Mouse (Mus musculus) T-cell, adult 2 months (primary cell): ENCODE data around the gene P3h4.
"Not testable (repeated sequence)": the region's sequence is repeated elsewhere in the genome, so short reads cannot be mapped to it uniquely, and the experiment has no call there.

Experiments
- DNase-seq: peaks from one replicate; pipeline ENCODE4 v3.0.0; 2022; ENCODE audit warnings: low spot score

The P3h4 gene

DNA sequence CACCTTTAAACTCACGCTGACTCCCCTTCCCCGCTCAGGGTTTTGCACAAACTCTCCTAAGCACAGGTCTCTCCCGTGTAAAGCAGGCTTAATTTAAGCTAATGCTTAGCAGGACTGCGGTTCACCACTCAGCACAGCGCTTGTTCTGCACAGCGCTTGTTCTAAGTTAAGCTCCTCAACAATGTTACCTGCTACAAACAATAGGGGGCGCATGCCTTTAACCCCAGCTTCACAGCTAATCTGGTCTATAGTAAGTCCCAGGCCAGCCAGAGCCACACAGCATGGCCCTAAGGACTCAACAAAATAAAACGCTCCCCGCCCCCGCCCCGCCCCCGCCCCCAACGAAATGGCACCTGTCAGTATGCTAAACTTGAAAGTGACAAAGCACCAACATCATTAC is 53.6 kb downstream of the P3h4 start:
- not testable (repeated sequence) for DNase-seq

DNA sequence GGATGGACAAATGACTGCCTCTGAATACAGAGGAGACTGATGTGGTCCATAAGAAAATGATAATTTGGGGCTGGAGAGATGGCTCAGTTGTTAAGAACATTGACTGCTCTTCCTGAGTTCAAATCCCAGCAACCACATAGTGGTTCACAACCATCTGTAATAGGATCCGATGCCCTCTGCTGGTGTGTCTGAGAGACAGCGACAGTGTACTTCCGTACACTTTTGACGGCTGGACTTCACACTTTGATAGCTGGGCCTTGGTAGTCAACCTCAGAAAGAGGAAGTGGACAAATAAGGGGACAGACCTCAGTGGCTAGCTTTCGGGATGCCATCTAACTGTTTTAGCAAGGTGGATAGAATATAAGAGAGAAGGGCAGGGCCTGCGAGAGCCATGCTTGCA is 54.5 kb downstream of the P3h4 start:
- no peak for DNase-seq
